Comparison of ENCODE assay signal across 8 mouse cellular contexts in the genomic region with DNA sequence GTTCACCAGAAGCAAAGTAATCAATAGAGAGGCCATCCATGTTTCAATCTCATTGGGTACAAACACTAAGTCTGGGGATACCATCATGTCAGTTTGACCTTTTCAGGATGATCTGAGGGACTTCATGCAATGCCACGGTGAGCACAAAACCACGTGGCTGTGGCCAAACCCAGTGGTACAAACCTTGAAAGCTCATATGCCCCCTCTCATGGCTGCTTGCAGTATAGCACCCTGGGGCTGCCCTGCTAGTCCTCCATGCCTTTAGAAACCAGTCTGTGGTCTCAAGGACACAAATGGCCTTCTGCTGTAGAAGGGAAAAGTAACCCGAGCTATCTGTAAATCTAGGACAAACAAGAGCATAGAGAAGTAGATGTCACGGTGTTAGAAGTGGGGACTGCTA.
DNase-seq lines count a peak whose midpoint lies in the region; ATAC-seq and TF ChIP-seq lines count a peak whose summit lies in the region.
"Had no signal": no experiment of that assay in that cellular context is flagged by ENCODE, and none has a peak within 500 bp of the region (broad histone marks: within the 10 kb centered on the region; RNA-seq: fewer than 3 reads in every experiment).

No protein-coding gene starts in this region.

- H3K27ac ChIP-seq in left cerebral cortex, adult 2 months, result no peak overlapping the region
- H3K27ac ChIP-seq in small intestine, adult 2 months (ENCODE audit: insufficient read depth, low read depth, low read length), result no peak overlapping the region
- H3K27ac ChIP-seq in forebrain, embryonic 12.5 days, result no peak overlapping the region
- H3K27ac ChIP-seq: embryonic facial prominence, embryonic 12.5 days had no signal

- H3K4me2 ChIP-seq in forebrain, embryonic 12.5 days, result no peak overlapping the region
- H3K4me2 ChIP-seq: embryonic facial prominence, embryonic 12.5 days had no signal

- no peak overlapping the region for H3K4me3 ChIP-seq in left cerebral cortex, adult 2 months
- H3K4me3 ChIP-seq in G1E (ENCODE audit: low read depth, low read length), result no peak overlapping the region
- no peak overlapping the region for H3K4me3 ChIP-seq in small intestine, adult 2 months (ENCODE audit: low read depth, low read length)
- H3K4me3 ChIP-seq in forebrain, embryonic 12.5 days (replicated peaks), result no peak overlapping the region
- H3K4me3 ChIP-seq: embryonic facial prominence, embryonic 12.5 days had no signal

- H3K36me3 ChIP-seq in G1E (replicated peaks), result peaks cover 29% of the 10 kb centered on the region
- peaks cover 18% of the 10 kb centered on the region for H3K36me3 ChIP-seq in small intestine, adult 2 months (ENCODE audit: control insufficient read depth, insufficient read depth, low read length)
- H3K36me3 ChIP-seq in forebrain, embryonic 12.5 days (replicated peaks), result peaks cover 25% of the 10 kb centered on the region

- TF ChIP-seq POLR2A in small intestine, adult 2 months (IDR thresholded peaks at IDR 0.05; ENCODE audit: low read depth, low read length), result no peak

- no peaks in the 10 kb centered on the region for H3K27me3 ChIP-seq in G1E (ENCODE audit: insufficient read depth, low read length)
- H3K27me3 ChIP-seq in small intestine, adult 2 months (ENCODE audit: control insufficient read depth, insufficient read depth, low read length), result no peaks in the 10 kb centered on the region
- H3K27me3 ChIP-seq in forebrain, embryonic 12.5 days, result no peaks in the 10 kb centered on the region
- H3K27me3 ChIP-seq: embryonic facial prominence, embryonic 12.5 days had no signal

- H3K9me3 ChIP-seq in G1E (replicated peaks), result no peaks in the 10 kb centered on the region
- no peaks in the 10 kb centered on the region for H3K9me3 ChIP-seq in forebrain, embryonic 12.5 days
- H3K9me3 ChIP-seq: embryonic facial prominence, embryonic 12.5 days had no signal

- H3K4me1 ChIP-seq in G1E (ENCODE audit: insufficient read depth, low read depth, low read length), result peaks cover 33% of the 10 kb centered on the region
- H3K4me1 ChIP-seq in small intestine, adult 2 months (ENCODE audit: control insufficient read depth, insufficient read depth, insufficient read length, low read length), result peaks cover 6% of the 10 kb centered on the region
- H3K4me1 ChIP-seq in forebrain, embryonic 12.5 days, result no peaks in the 10 kb centered on the region
- H3K4me1 ChIP-seq: embryonic facial prominence, embryonic 12.5 days had no signal

- intact Hi-C loops in left cerebral cortex, adult 2 months (cut with DNase I), result loop anchor here (5.0 kb wide), 1 partner anchor 65 kb away; no protein-coding TSS in a partner anchor

- no peak for DNase-seq in left cerebral cortex, adult 2 months (ENCODE audit: extremely low spot score in 1 of 2, low spot score in 2 of 2)
- DNase-seq in left cerebral cortex, adult 18-20 months (ENCODE audit: low spot score in 2 of 2), result no peak
- peak; percentile 41 for DNase-seq in G1E (ENCODE audit: low spot score)
- peak; percentile 35 for DNase-seq in adrenal gland, adult 8-10 months
- peak; percentile 46 for DNase-seq in kidney, postnatal 14 days

- peak; percentile 49; the same call in 1 of the 2 replicates for ATAC-seq in G1E (ENCODE audit: extremely low read depth, insufficient number of reproducible peaks, low FRiP score, poor library complexity, severe bottlenecking)
- no peak for ATAC-seq in forebrain, embryonic 12.5 days (ENCODE audit: low FRiP score)

- peak; percentile 54 for TF ChIP-seq CTCF in left cerebral cortex, adult 2 months (IDR thresholded peaks at IDR 0.05)
- TF ChIP-seq CTCF in G1E (IDR thresholded peaks at IDR 0.05; ENCODE audit: low read depth, low read length), result peak; percentile 62
- peak; percentile 25; the same call in 1 of the 2 replicates for TF ChIP-seq CTCF in small intestine, adult 2 months (IDR thresholded peaks at IDR 0.05; ENCODE audit: extremely low read depth, insufficient read length, insufficient replicate concordance, low read depth, low read length)

- 50% methylated on average over 4 of the region's 4 CpGs for WGBS in small intestine, adult 2 months
- 53% methylated on average over 4 of the region's 4 CpGs for WGBS in forebrain, embryonic 12.5 days

- H3K9ac ChIP-seq in forebrain, embryonic 12.5 days, result no peak overlapping the region
- H3K9ac ChIP-seq: embryonic facial prominence, embryonic 12.5 days had no signal

Comparison
In these comparisons a context has a peak if more than half of its experiments do, and no peak if none do; other contexts are left out.
1. DNase-seq: peak in G1E (single experiment), adrenal gland, adult 8-10 months (single experiment) and kidney, postnatal 14 days (single experiment); none in left cerebral cortex, adult 2 months (0 of 2) and left cerebral cortex, adult 18-20 months (0 of 2).
2. Peak in every context shown above with its lines, with median percentiles within 50 percentile points of each other: CTCF ChIP-seq.